Mouse (Mus musculus) hindbrain, embryonic 13.5 days (tissue): ENCODE measurements around the gene Abhd11. TPM values are rescaled to one million over a fixed set of nuclear protein-coding genes. Genes with fewer than 3 reads are reported as not detected.
A peak's percentile ranks its signal among the peaks of the same experiment; 100 is the strongest.

Experiments used
- ATAC-seq: fragments of 200-750 bp; cut with Nextera tagmentation; 2 replicates; pipeline ENCODE4 v1.8.0; 2017; ENCODE audit warnings: moderate TSS enrichment; ENCODE audit not compliant: low FRiP score
- H3K27ac ChIP-seq: fragments of 300-500 bp; sonication (generic); 2 replicates; pipeline ENCODE4 v1.5.1; 2015; ENCODE audit warnings: inconsistent platforms, mild to moderate bottlenecking, moderate library complexity
- H3K27me3 ChIP-seq: fragments of 300-500 bp; sonication (generic); 2 replicates; pipeline ENCODE4 v1.6.1; 2015; ENCODE audit warnings: mild to moderate bottlenecking, inconsistent platforms
- H3K36me3 ChIP-seq: fragments of 300-500 bp; sonication (generic); 2 replicates; pipeline ENCODE4 v1.6.1; 2015; ENCODE audit warnings: mild to moderate bottlenecking, inconsistent platforms
- H3K4me1 ChIP-seq: fragments of 300-500 bp; sonication (generic); replicated peaks from 2 replicates; pipeline ENCODE4 v1.6.1; 2015; ENCODE audit warnings: inconsistent platforms
- H3K4me2 ChIP-seq: fragments of 300-500 bp; sonication (generic); 2 replicates; pipeline ENCODE4 v1.6.1; 2015; ENCODE audit warnings: inconsistent platforms, mild to moderate bottlenecking, moderate library complexity
- H3K4me3 ChIP-seq: fragments of 300-500 bp; sonication (generic); 2 replicates; pipeline ENCODE4 v1.5.1; 2015; ENCODE audit warnings: mild to moderate bottlenecking, inconsistent platforms
- H3K9ac ChIP-seq: fragments of 300-500 bp; sonication (generic); 2 replicates; pipeline ENCODE4 v1.6.1; 2015; ENCODE audit warnings: mild to moderate bottlenecking, inconsistent platforms
- H3K9me3 ChIP-seq: fragments of 300-500 bp; sonication (generic); 2 replicates; pipeline ENCODE4 v1.6.1; 2016; ENCODE audit warnings: inconsistent platforms
- WGBS: fragments of 180-500 bp; shearing (Covaris S2); methylation state at CpG from one replicate; pipeline ENCODE4 v1.1.7; 2015; 5-methylcytosine and 5-hydroxymethylcytosine counted together
- polyA plus RNA-seq: library from polyadenylated mRNA; unstranded; fragments of >200 nt; fragmentation: Nextera tagmentation; extraction: Ambion mirVana; gene quantifications from 2 replicates; pipeline ENCODE4 v1.2.1, GENCODE M21; 2015

The Abhd11 gene
- polyA plus RNA-seq, 1 experiment from 2014 or later: 65.0 TPM

DNA sequence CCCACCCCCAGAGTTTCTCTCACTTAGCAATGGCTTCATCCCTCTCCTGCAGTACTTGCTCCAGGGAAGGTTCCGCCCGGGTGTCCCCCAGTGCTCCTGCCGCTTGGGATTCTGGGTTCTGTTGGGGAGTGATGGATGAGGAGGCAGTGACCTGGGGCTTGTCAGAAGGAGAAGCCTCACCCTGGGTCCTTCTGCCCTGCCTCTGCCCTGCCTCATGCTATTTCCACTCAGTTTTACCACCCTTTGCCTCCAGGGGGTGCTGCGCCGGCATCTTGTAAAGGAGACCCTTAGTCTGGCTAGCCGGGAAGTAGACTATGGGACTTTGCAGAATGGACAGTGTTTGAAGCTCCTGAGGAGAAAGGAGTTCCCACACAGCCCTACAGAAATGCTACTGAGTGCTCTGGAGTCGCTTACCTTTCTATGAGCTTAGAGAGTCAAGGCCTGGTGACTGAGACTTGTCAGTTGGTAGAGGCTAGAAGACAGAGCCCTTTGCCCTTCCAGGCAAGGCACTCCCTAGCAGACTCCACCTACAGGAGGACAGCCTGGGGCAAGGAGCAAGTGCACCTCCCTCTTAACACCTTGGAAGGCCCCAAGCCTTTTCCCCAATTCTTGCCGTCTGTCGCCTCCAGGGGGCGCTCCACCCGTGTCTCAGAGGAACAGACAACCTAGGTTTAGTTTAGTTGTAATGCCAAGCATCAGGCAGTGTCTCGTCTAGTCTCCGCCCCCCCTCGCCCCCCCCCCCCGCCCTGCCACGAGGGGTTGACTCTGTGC, 3.9 kb downstream of the Abhd11 start:
- Histone ChIP-seq H3K36me3 (no peaks in the 10 kb centered on the region), H3K9ac (0 out of 2 replicates have a peak overlapping the region, but pooled peaks have one; percentile 53), H3K4me1 (peaks cover 33% of the 10 kb centered on the region), H3K9me3 (no peaks in the 10 kb centered on the region), H3K27me3 (no peaks in the 10 kb centered on the region), H3K4me3 (no peak overlapping the region), H3K27ac (no peak overlapping the region), H3K4me2 (peak overlapping the region; percentile 22)
- no peak for ATAC-seq
- 5% methylated on average over 14 of the region's 16 CpGs for WGBS

DNA sequence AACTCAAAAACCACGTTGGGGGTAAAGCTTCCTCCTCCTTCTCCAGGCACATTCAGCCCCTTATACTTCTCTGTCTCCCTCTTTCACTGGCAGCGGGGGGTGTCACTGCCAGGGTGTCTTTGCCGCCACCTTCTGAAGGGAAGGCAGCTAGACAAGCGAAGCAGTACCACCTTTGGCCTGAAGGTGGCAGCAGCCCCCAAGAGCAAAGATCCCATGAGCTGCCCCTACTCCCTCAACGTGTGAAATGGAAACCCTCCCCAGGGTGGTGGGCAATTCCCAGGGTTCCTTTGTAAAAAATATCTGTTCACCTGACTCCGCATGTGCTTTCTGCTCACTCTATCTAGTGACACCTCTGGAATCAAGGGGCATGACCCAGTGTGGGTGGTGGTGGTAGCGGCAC, 6.5 kb downstream of the Abhd11 start:
- WGBS: 15% methylated on average over 7 of the region's 7 CpGs
- Histone ChIP-seq H3K4me1 (peaks cover 26% of the 10 kb centered on the region), H3K36me3 (no peaks in the 10 kb centered on the region), H3K9ac (no peak overlapping the region), H3K4me3 (no peak overlapping the region), H3K4me2 (no peak overlapping the region), H3K9me3 (no peaks in the 10 kb centered on the region), H3K27me3 (no peaks in the 10 kb centered on the region), H3K27ac (no peak overlapping the region)
- ATAC-seq: no peak

DNA sequence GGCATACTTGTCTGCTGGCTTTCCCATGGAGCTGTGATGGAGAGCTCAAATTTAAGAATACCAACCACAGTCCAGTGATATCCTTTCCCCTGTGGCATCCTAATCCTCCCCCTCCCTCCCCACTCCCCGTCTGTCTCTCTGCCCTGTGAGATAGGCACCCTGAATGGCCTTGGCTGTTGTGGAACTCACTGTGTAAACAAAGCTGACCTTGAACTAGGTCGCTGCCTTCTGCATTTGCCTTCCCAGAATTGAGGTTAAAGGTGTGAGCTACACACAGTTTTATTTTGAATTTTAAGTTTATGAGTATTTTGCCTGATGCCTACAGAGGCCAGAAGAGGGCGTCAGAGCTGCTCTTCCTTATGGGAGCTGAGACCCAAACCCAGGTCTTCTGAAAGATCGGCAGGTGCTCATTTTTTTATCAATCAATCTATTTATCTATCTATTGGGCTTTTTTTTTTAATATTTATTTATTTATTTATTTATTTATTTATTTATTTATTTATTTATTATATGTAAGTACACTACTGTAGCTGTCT, 7.3 kb downstream of the Abhd11 start:
- H3K27ac ChIP-seq: no peak overlapping the region
- 65% methylated on average over 4 of the region's 4 CpGs for WGBS
- H3K27me3 ChIP-seq: no peaks in the 10 kb centered on the region
- no peak overlapping the region for H3K9ac ChIP-seq
- H3K4me3 ChIP-seq: no peak overlapping the region
- peaks cover 18% of the 10 kb centered on the region for H3K4me1 ChIP-seq
- H3K36me3 ChIP-seq: no peaks in the 10 kb centered on the region
- H3K9me3 ChIP-seq: no peaks in the 10 kb centered on the region
- H3K4me2 ChIP-seq: no peak overlapping the region
- ATAC-seq: no peak

DNA sequence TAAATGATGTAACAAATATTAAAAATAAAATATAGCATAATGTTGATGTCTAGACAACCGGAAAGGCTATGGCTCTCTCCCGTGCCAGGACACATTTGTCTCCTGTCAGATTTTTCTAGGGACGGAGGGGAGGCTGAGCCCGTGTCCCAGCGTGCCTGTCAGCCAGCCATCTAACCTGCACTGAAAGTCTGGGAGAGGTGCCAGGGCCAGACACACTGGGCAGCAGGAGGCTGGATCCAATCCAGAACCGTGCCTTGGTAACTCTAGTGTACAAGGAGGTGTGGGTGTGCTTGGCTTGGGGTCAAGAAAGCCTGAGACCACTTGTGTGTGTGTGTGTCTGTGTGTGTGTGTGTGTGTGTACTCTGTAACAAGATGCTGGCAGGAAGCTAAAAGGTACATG, 12.9 kb downstream of the Abhd11 start:
- Histone ChIP-seq H3K36me3 (no peaks in the 10 kb centered on the region), H3K27me3 (0 out of 2 replicates have a peak, but pooled peaks cover 2% of the 10 kb centered on the region), H3K4me2 (no peak overlapping the region), H3K27ac (peak overlapping the region; percentile 35), H3K9ac (no peak overlapping the region), H3K9me3 (no peaks in the 10 kb centered on the region), H3K4me1 (peaks cover 34% of the 10 kb centered on the region), H3K4me3 (no peak overlapping the region)
- WGBS: 44% methylated on average over 6 of the region's 6 CpGs
- ATAC-seq: peak; percentile 63; the same call in 1 of the 2 replicates

DNA sequence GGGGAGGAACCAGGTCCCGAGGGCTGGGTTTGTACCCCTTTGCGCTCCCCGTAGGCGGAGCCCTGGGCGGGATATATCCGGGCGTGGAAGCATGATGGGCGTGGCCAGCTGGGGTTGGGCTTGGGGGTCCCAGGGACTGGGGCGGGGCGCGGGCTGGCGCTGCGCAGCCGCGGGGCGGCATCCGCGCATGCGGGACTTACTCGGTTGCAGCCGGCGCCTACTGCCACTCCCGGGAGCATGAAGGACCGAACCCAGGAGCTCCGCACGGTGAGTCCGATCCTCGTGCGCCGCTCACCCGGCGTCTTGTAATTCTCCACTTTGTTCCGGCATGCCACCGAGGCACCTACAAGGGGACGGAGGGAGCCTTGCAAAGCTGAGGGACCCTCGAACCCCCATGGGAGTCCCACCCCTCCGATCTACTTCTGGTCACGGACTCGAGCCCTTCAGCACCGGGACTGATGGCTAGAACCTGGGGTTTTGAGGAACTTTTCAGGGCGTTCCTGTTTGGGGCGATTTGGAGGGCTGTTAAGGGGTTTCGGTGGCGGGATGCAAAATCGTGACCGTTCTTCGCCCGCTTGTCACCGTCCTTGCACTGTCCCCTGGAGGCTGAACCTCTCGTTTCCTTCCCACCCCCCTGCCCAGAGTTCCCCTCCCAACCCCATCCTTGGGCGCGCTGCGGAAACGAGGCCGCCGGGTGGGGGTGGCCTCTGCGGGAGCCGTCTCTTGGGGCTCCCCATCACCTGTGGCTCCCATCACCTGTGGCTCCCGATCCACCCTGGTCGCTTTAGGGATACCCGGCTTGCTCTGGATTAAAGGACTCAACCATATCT, 14.6 kb downstream of the Abhd11 start, which contains the start of gene Stx1a:
Gene Stx1a (plus strand): TSS at position 139 of the 830 bp plus-strand sequence.
- H3K27ac ChIP-seq: peak within 1 kb of the TSS; percentile 0
- peak within 1 kb of the TSS; percentile 94 for H3K4me2 ChIP-seq
- peak within 1 kb of the TSS; percentile 69 for H3K4me3 ChIP-seq
- H3K4me1 ChIP-seq: peaks cover 35% of the 10 kb centered on the region
- WGBS: 1% methylated on average over 57 of the region's 61 CpGs
- H3K9ac ChIP-seq: peak within 1 kb of the TSS; percentile 84
- no peaks in the 10 kb centered on the region for H3K36me3 ChIP-seq
- H3K9me3 ChIP-seq: no peaks in the 10 kb centered on the region
- peak; percentile 90 for ATAC-seq
- H3K27me3 ChIP-seq: 0 out of 2 replicates have a peak, but pooled peaks cover 2% of the 10 kb centered on the region

DNA sequence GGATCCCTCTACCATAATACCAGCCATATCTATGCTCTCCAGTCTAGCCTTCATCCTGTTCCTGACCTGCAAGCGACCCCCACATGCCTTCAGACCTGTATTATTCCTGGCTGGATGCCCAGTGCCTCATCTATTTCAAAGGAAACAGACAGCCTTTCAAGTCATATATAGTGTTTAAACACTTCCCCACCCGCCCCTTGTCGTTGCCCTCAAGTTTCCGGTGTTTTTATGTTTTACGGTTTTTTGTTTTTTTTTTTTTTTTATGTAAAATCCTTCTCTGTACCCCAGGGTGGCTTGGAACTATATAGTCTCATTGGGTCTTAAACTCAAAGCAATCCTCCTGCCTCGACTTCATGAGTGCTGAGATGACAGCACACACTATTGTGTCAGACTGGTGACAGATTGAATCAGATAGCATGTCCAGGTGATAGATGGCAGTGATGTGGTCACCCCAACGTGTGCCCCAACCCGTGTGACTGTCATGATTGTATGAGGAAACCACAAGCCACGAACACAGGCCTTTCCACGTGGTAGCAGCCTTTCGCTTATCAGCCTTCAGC, 15.8 kb downstream of the Abhd11 start:
- Histone ChIP-seq H3K27ac (no peak overlapping the region), H3K9ac (0 out of 2 replicates have a peak overlapping the region, but pooled peaks have one; percentile 20), H3K27me3 (0 out of 2 replicates have a peak, but pooled peaks cover 2% of the 10 kb centered on the region), H3K4me1 (peaks cover 44% of the 10 kb centered on the region), H3K4me2 (peak overlapping the region; percentile 94), H3K36me3 (no peaks in the 10 kb centered on the region), H3K4me3 (peak overlapping the region; percentile 69; the same call in 1 of the 2 replicates), H3K9me3 (no peaks in the 10 kb centered on the region)
- no peak for ATAC-seq
- WGBS: 68% methylated on average over 11 of the region's 11 CpGs

DNA sequence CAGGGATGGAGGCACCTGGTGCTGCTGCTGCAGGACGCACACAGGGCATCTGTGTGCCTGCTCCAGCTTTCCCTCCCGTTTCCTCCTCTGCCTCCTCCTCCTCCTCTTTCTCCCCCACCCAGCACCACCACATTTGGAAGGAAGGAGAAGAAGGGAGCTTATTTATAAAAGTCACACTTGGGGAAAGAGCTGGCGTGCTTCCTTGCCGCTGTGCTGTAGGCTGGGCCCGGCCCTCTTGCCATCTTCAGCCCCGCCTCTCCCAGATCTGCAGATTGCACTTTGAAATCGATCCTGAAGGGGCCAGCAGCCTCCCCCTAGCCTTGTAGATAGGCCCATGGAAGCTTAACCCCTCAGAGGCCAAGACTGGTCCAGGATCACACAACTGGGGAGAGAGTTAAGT, 16.9 kb downstream of the Abhd11 start:
- peak overlapping the region; percentile 94 for H3K4me2 ChIP-seq
- no peak overlapping the region for H3K4me3 ChIP-seq
- no peaks in the 10 kb centered on the region for H3K9me3 ChIP-seq
- no peaks in the 10 kb centered on the region for H3K36me3 ChIP-seq
- WGBS: 17% methylated on average over 7 of the region's 7 CpGs
- no peak for ATAC-seq
- H3K4me1 ChIP-seq: peaks cover 44% of the 10 kb centered on the region
- 0 out of 2 replicates have a peak, but pooled peaks cover 2% of the 10 kb centered on the region for H3K27me3 ChIP-seq
- H3K27ac ChIP-seq: no peak overlapping the region
- 0 out of 2 replicates have a peak overlapping the region, but pooled peaks have one; percentile 46 for H3K9ac ChIP-seq

DNA sequence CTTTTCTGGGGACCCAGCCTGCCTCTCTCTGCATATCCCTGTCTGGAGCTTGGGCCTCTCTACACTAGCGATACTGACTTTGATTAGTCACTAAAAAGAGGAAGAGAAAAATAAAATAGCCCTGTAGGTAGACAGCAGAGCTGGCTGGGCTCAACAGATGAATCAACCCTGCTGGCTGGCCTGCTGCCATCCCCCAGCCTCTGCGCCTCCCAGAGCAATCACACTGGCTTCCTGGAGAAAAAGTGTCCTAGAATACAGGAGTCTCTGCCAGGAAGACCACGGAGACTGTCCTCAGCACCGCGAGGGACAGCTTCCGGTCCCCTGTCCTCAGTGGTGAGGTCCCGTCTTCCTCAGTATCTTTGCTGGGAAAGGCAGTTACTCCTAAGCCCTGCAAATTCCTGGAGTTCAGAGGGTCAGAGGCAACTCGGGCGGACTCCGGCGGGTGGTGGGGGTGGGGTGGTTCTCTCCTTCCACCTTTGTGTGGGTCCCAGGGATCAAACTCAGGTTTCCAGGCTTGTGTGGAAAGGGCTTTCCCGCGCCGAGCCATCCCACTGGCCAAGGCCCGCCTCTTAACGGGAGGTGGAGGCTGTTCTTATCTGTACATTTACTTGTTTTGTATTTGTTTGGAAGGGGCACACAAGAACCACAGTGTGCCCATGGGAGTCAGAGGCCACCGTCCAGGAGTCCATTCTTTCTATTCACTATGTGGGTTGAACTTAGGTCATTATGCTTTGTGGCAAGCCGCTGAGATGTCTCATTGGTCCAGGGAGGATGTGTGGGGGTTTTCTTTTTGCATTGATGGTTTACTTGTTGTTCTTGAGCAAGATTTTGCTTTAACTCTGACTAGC, 20.3 kb downstream of the Abhd11 start:
- Histone ChIP-seq H3K27ac (no peak overlapping the region; the same call in 1 of the 2 replicates), H3K9me3 (no peaks in the 10 kb centered on the region; the same call in 1 of the 2 replicates), H3K4me1 (peaks cover 28% of the 10 kb centered on the region), H3K4me2 (peak overlapping the region; percentile 10; the same call in 1 of the 2 replicates), H3K27me3 (0 out of 2 replicates have a peak, but pooled peaks cover 2% of the 10 kb centered on the region), H3K36me3 (no peaks in the 10 kb centered on the region; the same call in 1 of the 2 replicates), H3K9ac (no peak overlapping the region), H3K4me3 (no peak overlapping the region)
- WGBS: 55% methylated on average over 18 of the region's 18 CpGs
- no peak for ATAC-seq

DNA sequence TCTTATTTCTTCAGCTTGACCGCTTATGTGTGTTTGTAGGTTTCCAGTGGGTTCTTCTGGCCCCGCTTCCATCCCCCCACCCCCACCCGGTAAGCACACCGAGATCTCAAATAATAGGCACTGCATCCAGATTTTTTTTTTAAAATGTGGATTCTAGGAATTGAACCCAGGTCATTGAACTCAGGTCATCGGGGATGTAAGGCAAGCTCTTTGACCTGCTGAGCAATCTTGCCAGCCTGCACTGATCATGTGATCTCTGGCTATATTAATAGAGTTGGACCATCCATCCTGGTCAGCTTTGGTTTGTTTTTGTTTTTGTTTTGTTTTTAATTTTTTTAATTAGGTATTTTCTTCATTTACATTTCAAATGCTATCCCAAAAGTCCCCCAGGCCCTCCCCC, 23.6 kb downstream of the Abhd11 start:
- ATAC-seq: no peak
- no peak overlapping the region for H3K4me3 ChIP-seq
- H3K4me1 ChIP-seq: peaks cover 10% of the 10 kb centered on the region
- WGBS: 95% methylated on average over 5 of the region's 5 CpGs
- no peaks in the 10 kb centered on the region for H3K27me3 ChIP-seq
- no peak overlapping the region for H3K27ac ChIP-seq
- no peak overlapping the region for H3K9ac ChIP-seq
- no peaks in the 10 kb centered on the region; the same call in 1 of the 2 replicates for H3K9me3 ChIP-seq
- H3K36me3 ChIP-seq: peaks cover 7% of the 10 kb centered on the region
- no peak overlapping the region for H3K4me2 ChIP-seq

DNA sequence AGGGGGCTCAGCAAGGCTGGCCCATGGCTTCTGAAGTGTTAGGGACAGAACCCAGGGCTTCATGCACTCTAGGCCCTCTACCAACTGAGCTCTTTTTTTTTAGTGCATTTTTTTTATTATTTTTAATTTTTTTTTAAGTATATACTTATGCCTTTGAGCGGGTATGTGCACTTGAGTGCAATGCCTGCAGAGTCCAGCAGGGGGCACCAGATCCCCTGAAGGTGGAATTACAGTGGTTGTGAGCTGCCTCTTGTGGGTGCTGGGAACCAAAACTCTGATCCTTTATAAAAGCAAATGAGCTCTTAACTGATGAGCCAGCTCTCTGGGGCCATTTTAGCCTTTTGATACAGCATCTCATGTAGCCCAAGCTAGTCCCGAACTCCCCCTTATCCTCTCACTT, 25.6 kb downstream of the Abhd11 start:
- Histone ChIP-seq H3K9ac (no peak overlapping the region), H3K4me1 (no peaks in the 10 kb centered on the region), H3K4me2 (no peak overlapping the region), H3K9me3 (no peaks in the 10 kb centered on the region; the same call in 1 of the 2 replicates), H3K4me3 (no peak overlapping the region), H3K36me3 (peaks cover 16% of the 10 kb centered on the region), H3K27ac (no peak overlapping the region), H3K27me3 (no peaks in the 10 kb centered on the region)
- 100% methylated on average over 2 of the region's 2 CpGs for WGBS
- ATAC-seq: no peak
